Mouse (Mus musculus) limb, embryonic 15.5 days (tissue): ENCODE results near the gene 2010111I01Rik. TPM values are rescaled to one million over a fixed set of nuclear protein-coding genes. Genes with fewer than 3 reads are reported as not detected.
A peak's percentile ranks its signal among the peaks of the same experiment; 100 is the strongest.

ENCODE experiments used
- ATAC-seq: fragments of 200-750 bp; cut with Nextera tagmentation; 2 replicates; pipeline ENCODE4 v1.8.0; 2017; ENCODE audit warnings: low read depth, moderate TSS enrichment; ENCODE audit not compliant: insufficient number of reproducible peaks, low FRiP score, low TSS enrichment
- H3K27ac ChIP-seq: fragments of 300-500 bp; sonication (generic); 2 replicates; pipeline ENCODE4 v1.5.1; 2015; ENCODE audit warnings: moderate library complexity, mild to moderate bottlenecking, inconsistent platforms
- H3K27me3 ChIP-seq: fragments of 300-500 bp; sonication (generic); 2 replicates; pipeline ENCODE4 v1.6.1; 2015; ENCODE audit warnings: inconsistent platforms
- H3K36me3 ChIP-seq: fragments of 300-500 bp; sonication (generic); 2 replicates; pipeline ENCODE4 v1.6.1; 2015; ENCODE audit warnings: inconsistent platforms
- H3K4me1 ChIP-seq: fragments of 300-500 bp; sonication (generic); 2 replicates; pipeline ENCODE4 v1.6.1; 2015; ENCODE audit warnings: inconsistent platforms
- H3K4me2 ChIP-seq: fragments of 300-500 bp; sonication (generic); 2 replicates; pipeline ENCODE4 v1.6.1; 2015; ENCODE audit warnings: mild to moderate bottlenecking, inconsistent platforms
- H3K4me3 ChIP-seq: fragments of 300-500 bp; sonication (generic); 2 replicates; pipeline ENCODE4 v1.5.1; 2015; ENCODE audit warnings: mild to moderate bottlenecking, inconsistent platforms
- H3K9ac ChIP-seq: fragments of 300-500 bp; sonication (generic); 2 replicates; pipeline ENCODE4 v1.6.1; 2015; ENCODE audit warnings: inconsistent platforms
- H3K9me3 ChIP-seq: fragments of 300-500 bp; sonication (generic); 2 replicates; pipeline ENCODE4 v1.6.1; 2016; ENCODE audit warnings: inconsistent platforms
- WGBS: fragments of 180-500 bp; shearing (Covaris S2); methylation state at CpG from one replicate; pipeline ENCODE4 v1.1.7; 2015; 5-methylcytosine and 5-hydroxymethylcytosine counted together
- polyA plus RNA-seq: library from polyadenylated mRNA; unstranded; fragments of >200 nt; fragmentation: Nextera tagmentation; extraction: Ambion mirVana; gene quantifications from 2 replicates; pipeline ENCODE4 v1.2.1, GENCODE M21; 2015

2010111I01Rik gene
- polyA plus RNA-seq, 1 experiment from 2014 or later, result 240 TPM

GRCm38 (mm10) chr13:63245812-63246211, 281.1 kb downstream of the 2010111I01Rik start:
- no peak for ATAC-seq
- H3K36me3 ChIP-seq, result peaks cover 3% of the 10 kb centered on the region
- 22% methylated on average over 4 of the region's 4 CpGs for WGBS

GRCm38 (mm10) chr13:63246332-63246940, 281.7 kb downstream of the 2010111I01Rik start:
- Histone ChIP-seq H3K4me2 (peak overlapping the region; percentile 41), H3K27ac (peak overlapping the region; percentile 89), H3K36me3 (peaks cover 3% of the 10 kb centered on the region), H3K4me1 (peaks cover 72% of the 10 kb centered on the region), H3K9ac (no peak overlapping the region; the same call in 1 of the 2 replicates), H3K4me3 (peak overlapping the region; percentile 24), H3K9me3 (no peaks in the 10 kb centered on the region), H3K27me3 (no peaks in the 10 kb centered on the region)
- WGBS, result 32% methylated on average over 12 of the region's 12 CpGs
- no peak for ATAC-seq

More at GRCm38 (mm10) chr13:63245812-63246211, 281.1 kb downstream of the 2010111I01Rik start:
- no peaks in the 10 kb centered on the region for H3K9me3 ChIP-seq
- no peaks in the 10 kb centered on the region for H3K27me3 ChIP-seq
- H3K27ac ChIP-seq, result peak overlapping the region; percentile 89
- no peak overlapping the region; the same call in 1 of the 2 replicates for H3K9ac ChIP-seq
- peaks cover 67% of the 10 kb centered on the region for H3K4me1 ChIP-seq
- peak overlapping the region; percentile 41 for H3K4me2 ChIP-seq
- H3K4me3 ChIP-seq, result peak overlapping the region; percentile 81

GRCm38 (mm10) chr13:63247041-63247440, 282.3 kb downstream of the 2010111I01Rik start:
- Histone ChIP-seq H3K4me1 (peaks cover 74% of the 10 kb centered on the region), H3K4me2 (peak overlapping the region; percentile 41), H3K27me3 (no peaks in the 10 kb centered on the region), H3K4me3 (peak overlapping the region; percentile 24), H3K9me3 (no peaks in the 10 kb centered on the region), H3K9ac (no peak overlapping the region), H3K36me3 (peaks cover 3% of the 10 kb centered on the region), H3K27ac (peak overlapping the region; percentile 89)
- no peak for ATAC-seq
- 23% methylated on average over 7 of the region's 7 CpGs for WGBS

GRCm38 (mm10) chr13:63247631-63248030, 282.9 kb downstream of the 2010111I01Rik start:
- peaks cover 73% of the 10 kb centered on the region for H3K4me1 ChIP-seq
- no peaks in the 10 kb centered on the region for H3K9me3 ChIP-seq
- H3K27ac ChIP-seq, result peak overlapping the region; percentile 89; the same call in 1 of the 2 replicates
- peaks cover 3% of the 10 kb centered on the region for H3K36me3 ChIP-seq
- H3K9ac ChIP-seq, result no peak overlapping the region
- WGBS, result 77% methylated on average over 11 of the region's 11 CpGs
- ATAC-seq, result no peak
- H3K4me2 ChIP-seq, result peak overlapping the region; percentile 41; the same call in 1 of the 2 replicates
- no peaks in the 10 kb centered on the region for H3K27me3 ChIP-seq
- peak overlapping the region; percentile 9; the same call in 1 of the 2 replicates for H3K4me3 ChIP-seq

GRCm38 (mm10) chr13:63248318-63248717, 283.6 kb downstream of the 2010111I01Rik start:
- Histone ChIP-seq H3K4me1 (peaks cover 76% of the 10 kb centered on the region), H3K36me3 (peaks cover 3% of the 10 kb centered on the region)
- no peak for ATAC-seq

GRCm38 (mm10) chr13:63249171-63249570, 284.5 kb downstream of the 2010111I01Rik start:
- no peak for ATAC-seq
- Histone ChIP-seq H3K27me3 (no peaks in the 10 kb centered on the region), H3K36me3 (peaks cover 7% of the 10 kb centered on the region), H3K4me2 (peak overlapping the region; percentile 41), H3K4me3 (peak overlapping the region; percentile 14), H3K9ac (no peak overlapping the region), H3K9me3 (no peaks in the 10 kb centered on the region), H3K27ac (peak overlapping the region; percentile 88), H3K4me1 (peaks cover 83% of the 10 kb centered on the region)
- 68% methylated on average over 7 of the region's 7 CpGs for WGBS

More at GRCm38 (mm10) chr13:63248318-63248717, 283.6 kb downstream of the 2010111I01Rik start:
- 79% methylated on average over 10 of the region's 10 CpGs for WGBS
- peak overlapping the region; percentile 41; the same call in 1 of the 2 replicates for H3K4me2 ChIP-seq
- H3K4me3 ChIP-seq, result no peak overlapping the region
- H3K27me3 ChIP-seq, result no peaks in the 10 kb centered on the region
- H3K27ac ChIP-seq, result peak overlapping the region; percentile 68
- no peak overlapping the region for H3K9ac ChIP-seq
- H3K9me3 ChIP-seq, result no peaks in the 10 kb centered on the region

- Histone ChIP-seq H3K27ac (peak overlapping the region; percentile 88), H3K27me3 (no peaks in the 10 kb centered on the region), H3K4me1 (peaks cover 84% of the 10 kb centered on the region), H3K4me3 (no peak overlapping the region), H3K9ac (peak overlapping the region; percentile 29), H3K9me3 (no peaks in the 10 kb centered on the region), H3K36me3 (peaks cover 12% of the 10 kb centered on the region), H3K4me2 (peak overlapping the region; percentile 41)
- 44% methylated on average over 8 of the region's 8 CpGs for WGBS
- no peak for ATAC-seq
Observed at GRCm38 (mm10) chr13:63249741-63250431, 285.2 kb downstream of the 2010111I01Rik start.

- peaks cover 84% of the 10 kb centered on the region for H3K4me1 ChIP-seq
- H3K4me2 ChIP-seq, result peak overlapping the region; percentile 41
- no peaks in the 10 kb centered on the region for H3K9me3 ChIP-seq
- 60% methylated on average over 8 of the region's 8 CpGs for WGBS
- peaks cover 17% of the 10 kb centered on the region for H3K36me3 ChIP-seq
- H3K27ac ChIP-seq, result peak overlapping the region; percentile 88
- peak overlapping the region; percentile 16; the same call in 1 of the 2 replicates for H3K4me3 ChIP-seq
- ATAC-seq, result no peak
- H3K27me3 ChIP-seq, result no peaks in the 10 kb centered on the region
- H3K9ac ChIP-seq, result no peak overlapping the region
Observed at GRCm38 (mm10) chr13:63250441-63250980, 285.8 kb downstream of the 2010111I01Rik start.

GRCm38 (mm10) chr13:63251118-63251889, 286.6 kb downstream of the 2010111I01Rik start:
- H3K9ac ChIP-seq, result no peak overlapping the region
- ATAC-seq, result peak; percentile 21; the same call in 1 of the 2 replicates
- H3K4me2 ChIP-seq, result peak overlapping the region; percentile 41
- no peaks in the 10 kb centered on the region for H3K9me3 ChIP-seq
- H3K36me3 ChIP-seq, result peaks cover 21% of the 10 kb centered on the region
- WGBS, result 16% methylated on average over 12 of the region's 12 CpGs
- peak overlapping the region; percentile 88 for H3K27ac ChIP-seq
- H3K27me3 ChIP-seq, result no peaks in the 10 kb centered on the region
- H3K4me3 ChIP-seq, result peak overlapping the region; percentile 16
- peaks cover 89% of the 10 kb centered on the region for H3K4me1 ChIP-seq

GRCm38 (mm10) chr13:63252295-63253010, 287.8 kb downstream of the 2010111I01Rik start:
- H3K4me3 ChIP-seq, result no peak overlapping the region
- no peaks in the 10 kb centered on the region for H3K9me3 ChIP-seq
- peaks cover 85% of the 10 kb centered on the region for H3K4me1 ChIP-seq
- H3K27ac ChIP-seq, result peak overlapping the region; percentile 88
- H3K4me2 ChIP-seq, result peak overlapping the region; percentile 41; the same call in 1 of the 2 replicates
- H3K36me3 ChIP-seq, result peaks cover 27% of the 10 kb centered on the region
- ATAC-seq, result no peak
- no peaks in the 10 kb centered on the region for H3K27me3 ChIP-seq
- 40% methylated on average over 2 of the region's 2 CpGs for WGBS
- H3K9ac ChIP-seq, result no peak overlapping the region

GRCm38 (mm10) chr13:63253147-63253546, 288.5 kb downstream of the 2010111I01Rik start:
- 41% methylated on average over 5 of the region's 5 CpGs for WGBS
- peaks cover 83% of the 10 kb centered on the region for H3K4me1 ChIP-seq
- H3K9me3 ChIP-seq, result no peaks in the 10 kb centered on the region
- no peak for ATAC-seq
- H3K4me3 ChIP-seq, result no peak overlapping the region
- H3K36me3 ChIP-seq, result peaks cover 27% of the 10 kb centered on the region
- H3K27ac ChIP-seq, result peak overlapping the region; percentile 60; the same call in 1 of the 2 replicates
- H3K4me2 ChIP-seq, result no peak overlapping the region
- H3K27me3 ChIP-seq, result no peaks in the 10 kb centered on the region
- no peak overlapping the region for H3K9ac ChIP-seq
